Mouse (Mus musculus) midbrain, embryonic 14.5 days (tissue): Measurements from ENCODE around the gene Knstrn. TPM values are rescaled to one million over a fixed set of nuclear protein-coding genes. Genes with fewer than 3 reads are reported as not detected.
A peak's percentile ranks its signal among the peaks of the same experiment; 100 is the strongest.

ENCODE experiments used
- ATAC-seq: fragments of 200-750 bp; cut with Nextera tagmentation; 2 replicates; pipeline ENCODE4 v1.8.0; 2017; ENCODE audit warnings: moderate number of reproducible peaks, moderate library complexity; ENCODE audit not compliant: low FRiP score, low TSS enrichment
- DNase-seq: peaks from one replicate; pipeline ENCODE4 v3.0.0-alpha.2; 2015
- H3K27ac ChIP-seq: fragments of 300-500 bp; sonication (generic); replicated peaks from 2 replicates; pipeline ENCODE4 v1.5.1; 2014; ENCODE audit warnings: mild to moderate bottlenecking, low read depth, low read length, moderate library complexity
- H3K27me3 ChIP-seq: fragments of 300-500 bp; sonication (generic); 2 replicates; pipeline ENCODE4 v1.6.1; 2014; ENCODE audit warnings: low read length, control low read depth, mixed read lengths; ENCODE audit not compliant: control insufficient read depth, insufficient read depth
- H3K36me3 ChIP-seq: fragments of 300-500 bp; sonication (generic); 2 replicates; pipeline ENCODE4 v1.6.1; 2014; ENCODE audit warnings: low read length, control low read depth; ENCODE audit not compliant: control insufficient read depth, insufficient read depth
- H3K4me1 ChIP-seq: fragments of 300-500 bp; sonication (generic); 2 replicates; pipeline ENCODE4 v1.6.1; 2014; ENCODE audit warnings: mild to moderate bottlenecking, antibody characterized with exemption, low read length, control low read depth; ENCODE audit not compliant: control insufficient read depth, insufficient read depth
- H3K4me2 ChIP-seq: fragments of 300-500 bp; sonication (generic); 2 replicates; pipeline ENCODE4 v1.6.1; 2014; ENCODE audit warnings: mild to moderate bottlenecking, low read length, moderate library complexity
- H3K4me3 ChIP-seq: fragments of 300-500 bp; sonication (generic); replicated peaks from 2 replicates; pipeline ENCODE4 v1.5.1; 2014; ENCODE audit warnings: low read depth, low read length
- H3K9ac ChIP-seq: fragments of 300-500 bp; sonication (generic); replicated peaks from 2 replicates; pipeline ENCODE4 v1.6.1; 2014; ENCODE audit warnings: mild to moderate bottlenecking, low read length, moderate library complexity
- H3K9me3 ChIP-seq: fragments of 300-500 bp; sonication (generic); 2 replicates; pipeline ENCODE4 v1.6.1; 2016; ENCODE audit warnings: low read length, control low read depth, mixed read lengths; ENCODE audit not compliant: control insufficient read depth
- WGBS: fragments of 180-500 bp; shearing (Covaris S2); extraction: QIAGEN DNeasy Blood & Tissue Kit; methylation state at CpG from one replicate; pipeline ENCODE4 v1.1.7; 2014; 5-methylcytosine and 5-hydroxymethylcytosine counted together
- polyA plus RNA-seq: library from polyadenylated mRNA; unstranded; fragments of >200 nt; fragmentation: Nextera tagmentation; extraction: Ambion mirVana; gene quantifications from 2 replicates; pipeline ENCODE4 v1.2.1, GENCODE M21; 2014

The Knstrn gene
- polyA plus RNA-seq, 1 experiment from 2014 or later, result 32.5 TPM

- 87% methylated on average over 7 of the region's 7 CpGs for WGBS
- Histone ChIP-seq H3K27ac (no peak overlapping the region), H3K27me3 (no peaks in the 10 kb centered on the region), H3K9ac (no peak overlapping the region), H3K4me1 (peaks cover 12% of the 10 kb centered on the region; the same call in 1 of the 2 replicates), H3K9me3 (no peaks in the 10 kb centered on the region), H3K4me3 (no peak overlapping the region), H3K4me2 (no peak overlapping the region), H3K36me3 (peaks cover 24% of the 10 kb centered on the region)
- ATAC-seq (no peak), DNase-seq (no peak)
Measured at GRCm38 (mm10) chr2:118783663-118784062, 30.1 kb upstream of the Knstrn start.

DNA sequence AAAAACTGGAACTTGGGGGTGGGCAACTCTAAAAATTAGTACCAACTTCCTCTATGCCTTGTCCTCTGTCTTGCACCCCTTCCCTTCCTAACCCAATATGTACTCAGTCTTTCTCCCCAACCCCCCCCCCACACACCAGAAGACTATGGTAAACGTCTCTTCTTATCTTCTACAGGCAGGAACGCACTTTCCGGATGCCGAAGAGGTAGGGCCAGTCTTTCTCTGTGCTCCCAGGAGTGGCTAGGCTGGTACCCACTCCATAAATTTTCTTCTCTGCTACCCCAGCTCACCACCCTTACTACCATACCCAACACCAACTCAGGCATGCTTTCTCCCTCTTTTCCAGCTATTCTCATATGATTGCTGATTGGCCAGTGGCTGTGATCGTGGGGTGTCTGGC lies 27.3 kb upstream of the Knstrn start:
- Histone ChIP-seq H3K4me1 (no peaks in the 10 kb centered on the region), H3K4me2 (no peak overlapping the region), H3K27me3 (no peaks in the 10 kb centered on the region), H3K9ac (no peak overlapping the region), H3K36me3 (peaks cover 45% of the 10 kb centered on the region), H3K9me3 (no peaks in the 10 kb centered on the region), H3K4me3 (no peak overlapping the region), H3K27ac (no peak overlapping the region)
- ATAC-seq, result no peak
- no peak for DNase-seq
- 90% methylated on average over 5 of the region's 5 CpGs for WGBS

DNA sequence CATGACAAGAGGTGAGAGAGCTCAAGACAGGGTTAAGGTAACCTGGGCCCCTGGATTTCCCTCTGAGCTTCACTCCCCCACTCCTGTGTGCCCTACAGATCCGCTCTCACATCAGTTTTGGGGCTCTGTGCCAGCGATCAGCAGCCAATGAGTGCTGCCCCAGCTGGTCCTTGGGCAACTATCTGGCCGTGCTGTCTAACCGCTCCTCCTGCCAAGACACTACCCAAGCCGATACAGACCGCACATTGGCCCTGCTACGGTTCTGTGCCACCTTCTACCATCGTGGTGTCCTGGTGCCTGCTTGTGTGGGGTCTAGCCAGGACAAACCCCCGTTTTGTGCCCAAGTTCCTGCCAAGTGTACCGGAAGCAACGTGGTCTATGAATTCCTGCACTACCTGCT lies 24.3 kb upstream of the Knstrn start:
- peaks cover 65% of the 10 kb centered on the region for H3K36me3 ChIP-seq

GRCm38 (mm10) chr2:118790221-118790550 lies 23.6 kb upstream of the Knstrn start:
- H3K36me3 ChIP-seq, result peaks cover 65% of the 10 kb centered on the region
- 44% methylated on average over 12 of the region's 12 CpGs for WGBS

More for the DNA sequence above, 24.3 kb upstream of the Knstrn start:
- WGBS, result 90% methylated on average over 11 of the region's 11 CpGs
- Histone ChIP-seq H3K4me2 (no peak overlapping the region), H3K4me1 (no peaks in the 10 kb centered on the region), H3K27me3 (no peaks in the 10 kb centered on the region), H3K9ac (no peak overlapping the region), H3K4me3 (no peak overlapping the region), H3K27ac (no peak overlapping the region), H3K9me3 (no peaks in the 10 kb centered on the region)
- DNase-seq, result no peak
- no peak for ATAC-seq

DNA sequence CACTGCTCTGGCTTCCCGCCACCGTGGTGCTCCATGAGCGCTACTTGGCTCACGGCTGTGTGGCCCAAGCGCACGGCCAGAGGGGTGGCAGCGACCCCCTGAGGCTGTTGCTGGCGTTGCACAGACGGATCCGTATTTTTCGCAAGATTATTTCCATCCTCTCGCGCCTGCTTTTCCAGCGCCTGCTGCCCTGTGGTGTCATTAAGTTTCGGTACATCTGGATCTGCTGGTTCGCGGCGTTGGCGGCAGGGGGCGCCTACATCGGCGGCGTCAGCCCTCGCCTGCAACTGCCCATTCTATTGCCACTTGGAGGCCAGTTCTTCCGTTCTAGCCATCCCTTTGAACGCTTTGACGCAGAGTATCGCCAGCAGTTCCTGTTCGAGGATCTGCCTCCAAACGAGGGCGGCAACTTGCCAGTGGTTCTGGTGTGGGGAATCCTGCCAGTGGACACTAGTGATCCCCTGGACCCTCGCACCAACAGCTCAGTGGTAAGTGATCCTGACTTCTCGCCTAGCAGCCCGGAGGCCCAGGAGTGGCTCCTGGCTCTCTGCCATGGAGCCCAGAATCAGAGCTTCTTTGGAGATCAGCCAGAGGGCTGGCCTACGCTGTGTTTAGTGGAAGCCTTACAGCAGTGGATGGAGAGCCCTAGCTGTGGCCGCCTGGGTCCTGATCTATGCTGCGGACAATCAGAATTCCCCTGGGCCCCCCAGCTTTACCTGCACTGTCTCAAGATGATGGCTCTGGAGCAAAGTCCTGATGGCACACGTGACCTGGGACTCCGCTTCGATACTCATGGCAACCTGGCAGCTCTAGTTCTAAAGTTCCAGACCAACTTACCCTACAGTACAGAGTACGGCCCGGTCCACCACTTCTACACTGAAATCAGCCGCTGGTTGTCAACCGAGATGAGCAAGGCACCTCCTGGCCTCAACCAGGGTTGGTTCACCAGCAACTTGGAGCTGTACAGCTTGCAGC lies 23.0 kb upstream of the Knstrn start:
- 24% methylated on average over 44 of the region's 44 CpGs for WGBS
- H3K36me3 ChIP-seq, result peaks cover 63% of the 10 kb centered on the region
- H3K9ac ChIP-seq, result no peak overlapping the region
- no peak overlapping the region for H3K27ac ChIP-seq
- H3K4me3 ChIP-seq, result no peak overlapping the region
- DNase-seq (peak; percentile 70), ATAC-seq (0 out of 2 replicates have a peak, but pooled peaks have one; percentile 32)
- H3K4me2 ChIP-seq, result peak overlapping the region; percentile 6; the same call in 1 of the 2 replicates
- H3K9me3 ChIP-seq, result no peaks in the 10 kb centered on the region
- H3K27me3 ChIP-seq, result no peaks in the 10 kb centered on the region
- H3K4me1 ChIP-seq, result no peaks in the 10 kb centered on the region

More at GRCm38 (mm10) chr2:118790221-118790550, 23.6 kb upstream of the Knstrn start:
- ATAC-seq (no peak), DNase-seq (no peak)
- no peaks in the 10 kb centered on the region for H3K27me3 ChIP-seq
- no peaks in the 10 kb centered on the region for H3K9me3 ChIP-seq
- no peak overlapping the region for H3K27ac ChIP-seq
- H3K4me2 ChIP-seq, result peak overlapping the region; percentile 6; the same call in 1 of the 2 replicates
- no peak overlapping the region for H3K4me3 ChIP-seq
- no peak overlapping the region for H3K9ac ChIP-seq
- H3K4me1 ChIP-seq, result no peaks in the 10 kb centered on the region

DNA sequence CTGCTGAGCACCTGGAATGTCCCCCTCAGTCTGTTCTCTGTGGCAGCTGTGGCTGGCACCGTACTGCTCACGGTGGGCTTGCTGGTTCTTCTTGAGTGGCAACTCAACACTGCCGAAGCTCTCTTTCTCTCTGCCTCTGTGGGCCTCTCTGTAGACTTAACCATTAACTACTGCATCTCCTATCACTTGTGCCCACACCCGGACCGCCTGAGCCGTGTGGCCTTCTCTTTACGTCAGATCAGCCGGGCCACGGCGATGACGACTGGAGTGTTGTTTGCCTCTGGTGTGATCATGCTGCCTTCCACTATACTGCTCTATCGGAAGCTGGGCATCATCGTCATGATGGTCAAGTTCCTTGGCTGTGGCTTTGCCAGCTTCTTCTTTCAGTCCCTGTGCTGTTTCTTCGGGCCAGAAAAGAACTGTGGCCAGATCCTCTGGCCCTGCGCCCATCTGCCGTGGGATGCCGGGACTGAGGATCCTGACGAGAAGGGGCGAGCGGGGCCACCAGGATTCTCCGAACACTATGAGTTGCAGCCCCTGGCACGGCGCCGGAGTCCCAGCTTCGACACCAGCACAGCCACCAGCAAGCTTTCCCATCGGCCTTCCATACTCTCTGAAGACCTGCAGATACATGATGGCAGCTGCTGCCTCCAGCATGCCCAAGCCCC lies 22.1 kb upstream of the Knstrn start:
- Histone ChIP-seq H3K27ac (no peak overlapping the region), H3K4me1 (no peaks in the 10 kb centered on the region), H3K4me3 (no peak overlapping the region), H3K27me3 (no peaks in the 10 kb centered on the region), H3K4me2 (no peak overlapping the region), H3K36me3 (peaks cover 54% of the 10 kb centered on the region), H3K9ac (no peak overlapping the region), H3K9me3 (no peaks in the 10 kb centered on the region)
- ATAC-seq (no peak), DNase-seq (no peak)
- 96% methylated on average over 26 of the region's 26 CpGs for WGBS

DNA sequence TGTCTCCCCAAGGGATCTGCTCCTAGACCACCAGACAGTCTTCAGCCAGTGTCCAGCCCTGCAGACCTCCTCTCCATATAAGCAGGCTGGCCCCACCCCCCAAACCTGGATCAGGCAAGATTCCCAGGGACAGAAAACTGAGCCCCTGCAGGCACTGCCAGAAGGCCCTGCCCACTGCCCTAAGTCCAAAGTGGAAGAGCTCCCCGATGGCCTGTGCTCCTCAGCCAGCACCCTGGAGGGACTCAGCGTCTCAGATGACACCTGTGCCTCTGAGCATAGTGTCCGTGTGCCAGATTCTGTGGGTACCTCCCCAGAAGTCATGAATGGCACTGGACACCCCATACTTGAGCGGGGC lies 21.6 kb upstream of the Knstrn start:
- Histone ChIP-seq H3K4me3 (no peak overlapping the region), H3K27ac (no peak overlapping the region), H3K27me3 (no peaks in the 10 kb centered on the region), H3K9ac (no peak overlapping the region), H3K36me3 (peaks cover 49% of the 10 kb centered on the region), H3K9me3 (no peaks in the 10 kb centered on the region), H3K4me1 (no peaks in the 10 kb centered on the region), H3K4me2 (no peak overlapping the region)
- 82% methylated on average over 4 of the region's 4 CpGs for WGBS
- DNase-seq (no peak), ATAC-seq (no peak)

DNA sequence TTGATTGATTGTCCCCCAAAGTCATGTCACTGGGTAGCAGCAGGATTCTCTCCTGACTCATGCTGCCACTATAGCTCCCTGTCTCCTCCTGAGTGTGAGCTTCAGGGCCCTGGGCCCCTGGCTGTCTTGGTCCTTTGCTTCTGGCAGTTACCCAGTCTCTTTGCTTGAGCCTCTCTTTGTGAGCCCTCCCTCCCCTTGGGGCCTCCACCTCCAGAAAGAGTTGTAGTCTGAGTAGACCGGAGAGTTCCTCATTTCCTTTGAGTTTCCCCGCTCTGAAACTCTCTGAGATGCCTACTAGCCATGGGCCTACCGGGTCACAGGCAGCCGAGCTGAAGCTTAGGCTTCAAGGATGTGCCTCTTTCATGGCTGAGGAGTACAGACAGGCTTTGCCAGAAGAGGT lies 20.2 kb upstream of the Knstrn start:
- no peaks in the 10 kb centered on the region for H3K4me1 ChIP-seq
- no peak overlapping the region for H3K4me2 ChIP-seq
- DNase-seq, result no peak
- H3K27me3 ChIP-seq, result no peaks in the 10 kb centered on the region
- H3K27ac ChIP-seq, result no peak overlapping the region
- no peak overlapping the region for H3K9ac ChIP-seq
- no peak overlapping the region for H3K4me3 ChIP-seq
- ATAC-seq, result no peak
- WGBS, result 93% methylated on average over 4 of the region's 4 CpGs
- H3K36me3 ChIP-seq, result peaks cover 41% of the 10 kb centered on the region
- H3K9me3 ChIP-seq, result no peaks in the 10 kb centered on the region
